Mouse (Mus musculus) liver, adult 2 months (tissue): ENCODE measurements around the gene Aacs.

ENCODE experiments used
- CTCF ChIP-seq: fragments of 200-500 bp; IDR thresholded peaks from 2 replicates; pipeline ENCODE4 v1.5.1; 2011; ENCODE audit warnings: low read depth, low read length, control low read depth
- POLR2A ChIP-seq: fragments of 200-500 bp; IDR thresholded peaks from 2 replicates; pipeline ENCODE4 v1.6.1; 2011; ENCODE audit warnings: low read length, control low read depth; ENCODE audit not compliant: insufficient read depth; ENCODE audit errors: extremely low read depth

DNA sequence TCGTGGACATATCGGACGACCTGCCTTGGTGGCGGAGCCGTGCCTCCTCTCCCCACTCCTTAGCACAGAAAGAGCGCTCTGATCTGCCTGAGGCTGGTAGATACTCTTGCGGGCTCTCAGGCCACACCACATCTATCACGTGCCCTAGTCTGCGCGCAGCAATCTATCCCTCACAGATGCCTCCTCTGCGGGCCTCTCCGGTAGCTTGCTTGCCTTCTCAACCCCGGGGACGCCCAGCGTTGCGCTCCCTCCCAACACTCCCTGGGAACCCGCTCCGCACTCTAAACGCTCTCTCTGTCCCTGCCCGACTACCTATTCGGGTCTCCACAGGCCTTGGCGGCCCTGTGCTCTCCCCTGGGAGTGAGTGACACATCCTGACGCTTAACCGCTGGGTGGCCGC, 56.0 kb downstream of the Aacs start, which contains the start of gene Tmem132b:
- no peak for TF ChIP-seq CTCF
- no peak for TF ChIP-seq POLR2A
